Mouse (Mus musculus) liver, embryonic 14.5 days (tissue): ENCODE measurements around the gene Tapt1.

Experiments used
- CTCF ChIP-seq: IDR thresholded peaks from 2 replicates; pipeline ENCODE4 v1.5.1; 2016; ENCODE audit warnings: antibody characterized with exemption, low read depth, control low read depth
- EP300 ChIP-seq: IDR thresholded peaks from 2 replicates; pipeline ENCODE4 v1.6.1; 2016; ENCODE audit warnings: antibody characterized with exemption, low read depth

DNA sequence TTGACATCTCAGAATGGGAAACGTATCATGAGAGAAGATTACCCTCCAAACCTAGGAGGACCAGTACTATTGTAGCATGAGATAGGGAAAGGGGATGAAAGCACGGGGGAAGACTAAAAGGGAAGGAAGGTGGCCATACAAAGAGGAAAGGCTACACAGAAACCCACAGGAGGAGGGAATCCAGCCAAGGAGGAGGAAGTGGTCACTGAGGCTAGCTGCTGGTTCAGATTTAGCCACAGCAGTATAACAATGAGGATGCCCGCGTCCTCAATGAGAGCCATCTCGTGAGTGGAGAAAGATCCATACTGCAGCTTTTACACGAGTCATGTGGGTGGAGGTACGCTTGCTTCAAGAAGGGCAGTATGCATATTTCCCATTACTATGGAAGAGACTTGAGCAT, 11.8 kb upstream of the Tapt1 start:
- TF ChIP-seq CTCF (no peak), EP300 (no peak)
